Mouse (Mus musculus) T-helper 17 cell (primary cell): ENCODE measurements at regions not wholly inside any gene's neighbourhood (a gene's known extent, or its start where the extent isn't known, plus 50 kb on each side); places are given as distances from the start of the nearest gene placed in this dataset.

Experiments used
- in situ Hi-C, 2 experiments: fragments of 300-600 bp; cut with MboI, MseI; formaldehyde crosslinking; loops; 1 replicate in 1 of 2; 2 replicates in 1 of 2; pipeline ENCODE4 v1.15.1; 2025; ENCODE audit warnings: high pct_unique_total_duplicates in 2 of 2

DNA sequence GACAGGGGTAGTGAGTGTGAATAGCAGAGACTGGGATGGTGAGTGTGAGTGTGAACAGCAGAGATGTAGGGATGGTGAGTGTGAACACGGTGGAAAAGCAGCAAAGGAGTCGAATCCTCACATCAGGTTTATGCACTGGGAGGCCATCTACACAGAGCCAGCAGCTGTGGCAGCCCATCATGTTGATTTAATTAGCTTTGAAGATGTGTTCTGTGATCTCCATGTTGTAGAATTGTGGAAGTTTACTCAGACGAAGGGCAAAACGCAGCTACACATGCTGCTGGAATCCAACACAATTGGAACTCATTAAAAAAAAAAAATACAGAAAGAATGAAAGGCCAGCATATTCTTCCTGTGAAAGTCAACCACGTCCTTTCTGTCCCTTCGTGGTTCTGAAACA lies 80.2 kb upstream of the Lrig3 start:
- in situ Hi-C loops = no loop called here

DNA sequence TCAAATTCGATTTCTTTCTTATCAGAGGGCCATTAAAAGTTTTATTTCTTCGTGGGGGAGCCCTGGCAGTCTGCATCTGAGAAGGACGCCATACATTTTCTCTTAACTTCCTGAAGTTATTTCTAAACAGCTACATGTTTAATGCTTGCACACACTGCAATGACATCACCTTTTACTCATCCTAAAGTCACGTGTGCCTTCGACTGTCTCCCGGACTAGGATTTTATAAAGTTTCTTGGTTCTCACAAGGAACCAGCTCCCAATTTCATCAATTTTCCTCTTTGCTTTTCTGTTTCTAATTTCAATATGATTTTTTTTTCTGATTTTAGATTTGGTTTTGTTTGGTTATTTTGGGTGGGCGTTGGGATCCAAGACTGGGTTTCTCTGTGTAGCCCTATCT lies 73.8 kb upstream of the Lrig3 start:
- in situ Hi-C loops = no loop called here

DNA sequence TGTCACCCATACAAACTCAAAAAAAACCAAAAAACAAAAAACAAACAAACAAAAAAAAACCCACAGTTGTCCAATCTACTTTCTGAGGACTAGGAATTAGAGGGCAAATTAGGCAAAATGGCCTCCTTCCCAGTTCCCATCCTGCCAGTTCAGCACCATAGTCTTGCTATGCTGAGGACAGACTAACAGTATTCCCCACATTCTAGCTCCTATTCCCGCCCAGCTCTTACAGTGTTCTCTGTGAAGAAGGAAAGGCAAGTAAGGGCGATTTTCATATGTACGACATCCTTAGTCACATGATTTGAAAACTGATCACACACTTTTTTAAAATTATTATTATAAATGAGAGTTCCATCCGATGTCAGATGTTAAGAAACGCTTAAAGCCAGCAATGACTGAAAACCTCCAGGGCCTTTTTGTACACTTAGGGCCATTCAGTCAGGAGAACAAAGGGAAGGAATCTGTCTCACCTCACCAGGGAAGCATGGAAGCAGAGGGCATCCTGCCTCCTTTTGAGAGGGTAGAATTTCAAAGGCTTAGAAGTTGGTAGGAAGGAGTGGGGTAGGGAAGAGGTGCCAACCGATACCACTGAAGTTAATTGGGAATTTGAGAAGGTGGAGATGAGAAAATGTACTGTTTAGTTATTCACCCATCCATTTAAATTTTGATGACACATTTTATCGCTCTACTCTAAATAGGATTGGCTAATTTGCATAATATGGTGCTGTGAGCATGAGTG lies 70.1 kb upstream of the Lrig3 start:
- in situ Hi-C loops = no loop called here

DNA sequence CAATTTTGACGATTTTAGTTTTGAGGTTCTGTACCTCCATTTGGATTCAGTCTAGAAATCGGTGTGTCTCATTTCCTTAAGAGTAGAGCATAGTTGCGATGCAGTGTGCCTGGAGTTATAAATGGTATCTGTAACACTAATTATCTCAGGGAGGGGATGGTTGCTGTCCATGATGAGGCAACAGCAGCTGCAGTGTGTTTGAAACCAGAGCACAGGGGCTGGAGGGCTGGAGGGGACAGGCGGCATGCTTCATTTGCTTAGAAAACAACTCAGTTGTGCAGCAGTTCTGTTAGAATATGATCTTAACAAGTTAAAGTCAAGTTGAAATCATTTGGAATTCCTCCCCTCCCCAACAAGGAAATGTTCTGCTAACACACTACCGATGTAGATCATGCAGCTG lies 69.3 kb upstream of the Lrig3 start:
- in situ Hi-C loops = no loop called here

- in situ Hi-C loops = no loop called here
Observed at GRCm38 (mm10) chr10:125899504-125899903, 66.5 kb upstream of the Lrig3 start.

DNA sequence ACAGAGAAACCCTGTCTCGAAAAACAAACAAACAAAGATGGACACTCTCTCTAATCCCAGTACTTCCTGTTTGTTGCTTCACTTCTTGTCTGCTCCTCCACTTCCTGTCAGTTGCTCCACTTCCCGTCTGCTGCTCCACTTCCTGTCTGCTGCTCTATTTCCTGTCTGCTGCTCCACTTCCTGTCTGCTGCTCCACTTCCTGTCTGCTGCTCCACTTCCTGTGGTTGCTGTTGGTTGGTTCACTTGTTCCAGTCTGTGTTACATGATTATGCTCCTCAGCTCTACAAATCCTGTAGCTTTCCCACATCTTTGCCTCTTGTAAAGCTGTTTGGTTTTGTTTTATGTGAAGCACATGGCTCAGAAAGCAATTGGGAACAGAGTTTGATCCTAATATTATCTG lies 65.4 kb upstream of the Lrig3 start:
- in situ Hi-C loops = no loop called here

DNA sequence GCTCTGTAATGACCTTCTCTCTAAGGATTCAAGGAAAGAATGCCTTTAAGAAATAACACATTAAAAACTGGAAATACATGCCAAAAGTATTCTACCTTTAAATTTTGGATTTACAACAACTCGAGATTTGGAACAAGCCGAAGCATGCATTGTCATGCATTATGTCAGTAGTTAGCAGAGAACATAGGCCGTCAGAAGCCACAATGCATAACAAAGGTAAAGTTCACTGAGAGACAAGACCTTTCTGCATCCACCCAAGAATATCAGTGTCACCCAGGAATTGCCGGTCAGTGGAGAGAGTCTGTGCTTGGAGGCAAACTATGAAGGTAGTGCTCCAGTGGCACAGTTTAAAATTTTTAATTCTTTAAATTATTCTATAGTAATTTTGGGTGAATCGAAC lies 63.3 kb upstream of the Lrig3 start:
- in situ Hi-C loops = no loop called here

DNA sequence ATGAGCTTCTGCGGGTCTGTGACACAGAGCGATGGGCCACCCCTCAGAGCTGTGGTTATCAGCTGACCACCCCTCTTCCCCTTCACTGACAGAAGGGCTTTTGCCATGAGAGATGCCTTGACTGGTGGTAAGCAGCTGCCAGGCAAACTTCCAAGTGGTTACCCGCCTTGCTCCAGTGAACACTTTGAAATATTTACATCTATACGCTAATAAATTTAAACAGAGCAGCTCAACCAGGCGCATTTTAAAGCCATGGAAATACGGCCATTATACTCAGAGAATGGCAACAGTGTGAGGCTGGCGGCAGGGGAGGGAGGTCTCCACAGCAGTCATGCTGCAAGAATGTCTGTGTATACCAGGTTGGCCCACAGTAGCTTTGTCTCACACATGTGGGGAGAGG lies 53.8 kb upstream of the Lrig3 start:
- in situ Hi-C loops = no loop called here
